Mouse (Mus musculus) retina, postnatal 7 days (tissue): ENCODE measurements around the gene Dgkh.
"Not testable (repeated sequence)": the region's sequence is repeated elsewhere in the genome, so short reads cannot be mapped to it uniquely, and the experiment has no call there.

Experiments used
- DNase-seq: peaks from one replicate; pipeline ENCODE4 v3.0.0-alpha.2; 2012; ENCODE audit warnings: low read depth, low spot score

Dgkh gene

DNA sequence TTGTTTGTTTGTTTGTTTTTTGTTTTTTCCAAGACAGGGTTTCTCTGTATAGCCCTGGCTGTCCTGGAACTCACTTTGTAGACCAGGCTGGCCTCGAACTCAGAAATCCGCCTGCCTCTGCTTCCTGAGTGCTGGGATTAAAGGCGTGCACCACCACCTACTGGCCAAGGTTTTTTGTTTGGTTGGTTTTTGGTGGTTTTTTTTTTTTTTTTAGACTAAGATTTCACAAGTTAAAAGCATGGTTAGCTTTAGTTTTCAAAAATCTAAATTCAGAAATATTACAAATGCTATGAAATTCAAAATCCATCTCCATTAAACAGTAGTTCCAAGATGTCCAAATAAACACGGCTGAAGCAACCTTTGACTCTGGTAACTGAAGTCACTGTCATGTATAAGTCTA lies 8.9 kb downstream of the Dgkh start:
- DNase-seq = not testable (repeated sequence)

DNA sequence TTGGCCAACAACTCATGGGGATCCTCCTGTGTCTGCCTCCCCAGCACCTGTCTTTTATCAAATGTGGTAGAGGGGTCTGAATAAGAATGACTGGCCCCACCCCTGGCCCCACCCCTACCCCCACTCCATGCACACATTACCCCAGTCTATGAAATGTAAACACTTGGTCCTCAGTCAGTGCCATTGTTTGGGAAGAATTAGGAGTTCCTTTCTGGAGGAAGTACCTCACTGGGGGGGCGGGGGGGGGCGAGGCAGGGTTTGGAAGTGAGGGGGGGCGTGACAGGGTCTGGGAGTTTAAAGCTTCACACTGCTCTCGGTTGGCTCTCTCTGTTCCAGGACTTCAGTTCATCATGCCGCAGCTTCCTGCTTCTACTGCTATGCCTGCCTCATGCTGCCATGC lies 10.5 kb downstream of the Dgkh start:
- no peak for DNase-seq

GRCm38 (mm10) chr14:78716035-78716434 lies 16.5 kb downstream of the Dgkh start:
- DNase-seq = no peak

DNA sequence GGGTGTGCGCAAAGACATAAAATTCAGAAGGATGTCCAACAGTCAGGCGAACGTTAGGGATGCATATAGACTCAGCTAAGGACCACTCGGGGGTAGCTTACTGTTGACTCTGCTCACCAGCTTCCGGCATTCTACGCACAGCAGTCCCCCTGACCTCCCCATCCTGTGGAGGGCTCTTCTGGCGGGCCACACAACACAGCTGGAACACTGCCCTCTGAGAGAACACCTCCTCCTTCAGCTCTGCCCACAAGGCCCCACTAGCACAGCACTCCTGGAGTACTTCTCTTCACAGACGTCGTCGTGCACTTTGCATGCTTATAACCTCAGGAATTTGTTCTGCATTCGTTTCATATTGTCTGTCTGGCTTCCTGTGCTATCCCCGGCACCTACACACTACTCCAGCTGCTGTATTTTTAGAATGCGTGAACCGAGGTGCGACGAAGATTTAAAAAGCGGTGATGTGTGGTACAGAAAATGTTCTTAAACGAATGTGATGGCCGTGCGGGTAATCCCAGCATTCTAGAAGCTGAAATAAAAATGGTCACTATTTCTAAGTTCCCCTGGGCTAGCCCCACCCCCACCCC lies 19.9 kb downstream of the Dgkh start:
- no peak for DNase-seq

GRCm38 (mm10) chr14:78710647-78711046 lies 21.9 kb downstream of the Dgkh start:
- DNase-seq = no peak

DNA sequence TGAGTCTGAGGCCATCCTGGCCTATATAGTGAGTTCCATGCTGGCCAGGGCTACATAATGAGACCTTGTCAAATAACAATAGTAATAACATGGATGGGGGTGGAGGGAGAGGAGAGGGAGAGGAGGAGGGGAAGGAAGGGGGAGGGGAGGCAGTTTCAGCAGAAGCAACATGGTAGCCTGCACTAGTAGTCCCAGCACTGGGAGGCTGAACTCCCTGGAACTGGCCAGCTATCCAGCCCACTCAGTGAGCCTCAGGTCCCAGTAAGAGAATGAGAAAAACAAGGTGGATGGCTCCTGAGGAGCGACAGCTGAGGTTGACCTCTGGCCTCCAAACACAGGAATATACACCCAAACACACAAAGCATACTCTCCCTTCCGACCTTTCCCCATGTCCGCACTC lies 27.0 kb downstream of the Dgkh start:
- DNase-seq = no peak

- no peak for DNase-seq
Measured at GRCm38 (mm10) chr14:78703989-78704388, 28.6 kb downstream of the Dgkh start.

- DNase-seq = no peak
Measured at GRCm38 (mm10) chr14:78703361-78703760, 29.2 kb downstream of the Dgkh start.

DNA sequence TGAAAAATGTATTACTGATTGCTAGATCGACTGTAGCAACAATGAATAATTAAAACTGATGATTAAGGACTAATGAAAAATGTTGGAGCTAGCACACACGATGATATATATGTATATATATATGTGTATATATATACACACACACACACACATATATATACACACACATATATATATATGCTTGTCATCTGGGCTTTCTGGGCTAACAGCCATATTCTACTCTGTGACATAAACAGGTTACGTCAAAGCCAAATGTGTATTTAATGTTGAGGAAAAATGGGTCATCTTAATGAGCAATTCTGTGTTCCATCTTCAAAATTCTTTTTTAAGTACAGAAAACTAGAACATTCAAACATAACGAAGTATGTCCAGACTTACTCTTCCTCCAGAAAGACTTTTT lies 30.5 kb downstream of the Dgkh start:
- DNase-seq = no peak

GRCm38 (mm10) chr14:78701501-78701900 lies 31.1 kb downstream of the Dgkh start:
- DNase-seq = no peak

DNA sequence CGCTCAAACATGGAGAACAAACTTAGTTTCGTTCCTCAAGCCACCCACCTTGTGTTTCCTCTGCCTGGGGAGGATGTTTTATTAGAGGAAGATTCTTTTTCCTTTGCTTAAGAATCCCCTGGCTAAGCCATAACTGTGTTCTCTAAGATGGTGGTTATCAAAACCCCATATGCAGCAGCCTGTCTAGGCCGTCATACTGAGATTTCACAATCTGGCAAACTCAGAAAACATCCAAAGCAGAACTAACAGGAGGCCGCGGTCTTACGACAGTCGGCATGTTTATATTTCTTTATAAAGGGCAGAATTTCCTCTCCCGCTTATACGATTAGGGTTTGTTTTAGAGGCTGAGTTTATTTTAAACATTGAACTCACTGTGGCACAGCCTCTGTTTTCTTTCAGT lies 31.5 kb downstream of the Dgkh start:
- DNase-seq = no peak

DNA sequence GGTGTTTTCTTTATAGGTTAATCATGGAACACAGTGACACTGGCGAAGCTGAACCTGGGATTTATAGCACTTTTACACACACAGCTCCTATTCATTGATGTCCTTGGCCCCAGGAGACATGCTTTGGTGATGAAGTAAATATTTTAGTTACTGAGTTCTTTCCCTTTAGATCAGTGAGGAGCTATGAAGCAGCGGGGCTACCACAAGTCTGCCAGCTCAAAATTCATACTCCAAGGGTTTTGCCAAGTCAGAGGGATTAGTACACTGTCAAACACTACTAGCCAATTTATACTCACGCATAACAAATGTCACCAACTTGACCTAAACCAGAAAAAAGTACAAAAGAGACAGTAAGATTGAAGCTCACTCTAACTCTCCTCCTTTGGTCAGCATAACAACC lies 32.9 kb downstream of the Dgkh start:
- no peak for DNase-seq

DNA sequence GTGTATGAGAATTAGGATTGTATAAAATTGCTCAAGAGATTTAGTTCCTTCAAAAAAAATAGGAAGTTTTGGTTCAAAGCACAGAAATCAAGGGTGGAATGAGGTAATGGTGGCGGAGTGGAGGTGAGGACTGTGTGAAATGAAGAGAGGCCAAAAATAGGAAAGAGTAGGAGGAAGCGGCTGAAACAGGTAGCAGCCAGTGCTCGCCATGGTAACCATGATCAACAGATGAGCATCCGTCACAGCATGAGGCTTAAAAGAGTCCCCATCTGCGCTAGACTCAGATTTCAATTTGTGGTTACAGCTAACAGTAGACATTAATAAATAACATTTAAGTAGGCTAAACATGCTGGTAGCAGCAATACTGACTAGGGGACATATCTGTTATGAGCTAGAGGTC lies 33.4 kb downstream of the Dgkh start:
- no peak for DNase-seq

GRCm38 (mm10) chr14:78694121-78694520 lies 38.5 kb downstream of the Dgkh start:
- no peak for DNase-seq

GRCm38 (mm10) chr14:78692602-78693001 lies 40.0 kb downstream of the Dgkh start:
- no peak for DNase-seq

- no peak for DNase-seq
Measured at GRCm38 (mm10) chr14:78691926-78692487, 40.6 kb downstream of the Dgkh start.

- DNase-seq = no peak
Measured at GRCm38 (mm10) chr14:78690883-78691282, 41.7 kb downstream of the Dgkh start.

DNA sequence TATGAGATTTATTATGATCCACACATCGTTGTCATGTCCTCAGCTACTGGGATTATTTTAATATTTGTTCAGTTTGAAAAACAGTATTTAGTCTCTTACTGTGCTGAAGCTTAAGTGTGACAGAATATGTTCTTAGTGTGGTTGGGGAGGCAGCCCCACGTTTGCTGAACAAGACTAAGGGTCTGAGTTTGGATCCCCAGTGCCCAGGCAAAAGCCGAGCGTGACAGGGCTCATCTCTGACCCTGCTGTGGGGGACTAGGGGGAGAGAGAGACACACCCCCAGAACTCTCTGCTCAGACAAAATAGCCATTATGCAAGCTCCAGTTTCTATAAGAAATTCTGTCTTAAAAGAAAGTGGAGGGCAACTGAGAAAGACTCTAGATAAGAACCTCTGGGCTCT lies 42.2 kb downstream of the Dgkh start:
- DNase-seq = no peak

GRCm38 (mm10) chr14:78689950-78690349 lies 42.6 kb downstream of the Dgkh start:
- DNase-seq = no peak

DNA sequence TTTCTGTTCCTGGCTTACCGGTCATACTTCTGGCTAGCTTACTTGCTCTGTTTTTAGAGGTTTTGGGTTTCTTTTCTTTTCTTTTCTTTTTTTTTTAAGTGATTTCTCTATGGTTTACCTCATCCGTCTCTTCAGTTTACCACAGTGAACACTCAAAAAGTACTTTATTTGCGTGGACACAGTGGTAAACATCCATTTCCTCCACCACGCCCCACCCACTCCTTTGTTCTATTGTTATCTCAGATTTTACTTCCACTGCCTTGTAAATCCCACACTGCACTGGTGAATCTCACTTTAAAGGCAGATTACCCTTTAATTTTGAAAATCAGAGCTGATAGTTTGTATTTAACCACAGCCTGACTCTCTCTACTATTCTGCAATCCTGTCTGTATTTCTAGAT lies 44.9 kb downstream of the Dgkh start:
- no peak for DNase-seq

- DNase-seq = no peak
Measured at GRCm38 (mm10) chr14:78686701-78687100, 45.9 kb downstream of the Dgkh start.

- no peak for DNase-seq
Measured at GRCm38 (mm10) chr14:78684171-78684570, 48.4 kb downstream of the Dgkh start.

DNA sequence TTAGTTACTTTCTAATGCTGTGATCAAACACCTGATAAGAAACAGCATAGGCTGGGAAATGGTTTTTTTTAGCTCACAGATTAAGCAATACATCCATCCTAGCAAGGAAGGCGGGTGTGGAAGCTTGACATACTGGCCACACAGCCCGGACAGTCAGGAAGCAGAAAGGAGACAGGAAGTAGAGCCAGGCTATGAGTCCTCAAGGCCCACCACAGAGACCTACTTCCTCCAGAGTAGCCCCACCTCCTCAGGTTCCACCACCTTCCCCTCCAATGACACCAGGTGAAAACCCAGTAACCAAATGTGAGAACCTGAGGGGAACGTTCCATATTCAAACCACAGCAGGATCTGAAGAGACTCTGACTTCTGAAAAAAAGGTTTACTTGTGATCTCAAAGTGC lies 53.6 kb downstream of the Dgkh start:
- no peak for DNase-seq
